Mouse (Mus musculus): ENCODE measurements at regions not wholly inside any gene's neighbourhood (a gene's known extent, or its start where the extent isn't known, plus 50 kb on each side); places are given as distances from the start of the nearest gene placed in this dataset.

GRCm38 (mm10) chr4:102657244-102657643, 83.9 kb upstream of the Sgip1 start:
- DNase-seq, result peak; percentile 18

- DNase-seq, result peak; percentile 29
These were observed 82.5 kb upstream of the Sgip1 start for GRCm38 (mm10) chr4:102658578-102658977.

DNA sequence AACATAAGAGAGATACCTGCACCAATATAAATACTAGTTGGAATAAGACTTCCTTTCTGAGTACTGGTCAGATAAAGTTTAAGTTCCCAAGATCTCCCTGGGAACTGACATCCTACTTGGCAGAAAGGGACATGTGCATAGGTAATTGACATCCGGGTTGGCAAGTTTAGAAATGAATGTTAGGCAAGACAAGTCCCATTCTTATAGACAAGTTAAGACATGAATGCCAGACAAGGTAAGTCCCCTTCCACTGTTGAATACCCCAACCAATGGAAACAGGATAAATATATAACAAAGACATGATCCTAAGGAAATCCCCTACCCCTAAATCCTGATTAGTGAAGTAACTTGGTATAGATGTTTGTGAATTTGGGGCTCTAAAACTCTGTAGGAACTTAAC, 77.5 kb upstream of the Sgip1 start:
- DNase-seq, result no peak

DNA sequence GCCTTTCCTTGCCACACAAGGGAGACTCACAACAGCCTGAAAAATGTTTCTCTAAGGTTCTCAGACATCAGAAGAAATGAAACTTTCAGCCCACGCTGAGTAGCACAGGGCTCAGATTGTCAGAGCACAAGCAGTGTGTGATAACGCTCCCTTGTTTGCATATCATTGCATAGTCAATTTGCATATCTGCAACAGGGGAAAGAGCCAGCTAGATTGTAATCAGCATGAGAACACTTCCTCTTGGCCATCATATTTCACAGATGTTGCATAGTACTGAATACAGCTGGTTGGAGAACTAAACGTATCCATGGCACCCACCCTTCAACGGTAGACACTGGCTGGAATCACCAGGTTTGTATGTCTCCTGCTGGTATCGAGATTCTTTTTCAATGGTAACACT, 58.9 kb upstream of the Sgip1 start:
- no peak for DNase-seq

- peak; percentile 54 for DNase-seq
These were observed 56.1 kb upstream of the Sgip1 start for GRCm38 (mm10) chr4:102685045-102685444.

- DNase-seq, result no peak
These were observed 52.7 kb upstream of the Sgip1 start for GRCm38 (mm10) chr4:102688378-102688777.
